7 mouse cellular contexts compared by ENCODE assay signal in genomic region chr9:58535447-58536134, GRCm38 (mm10). TPM values are rescaled to one million over a fixed set of nuclear protein-coding genes. Genes with fewer than 3 reads are reported as not detected.
A peak's percentile ranks its signal among the peaks of the same experiment; 100 is the strongest.
DNase-seq lines count a peak whose midpoint lies in the region; ATAC-seq and TF ChIP-seq lines count a peak whose summit lies in the region.

No protein-coding gene starts in this region.

- ATAC-seq in intestine, postnatal 0 days = no peak
- ATAC-seq in neural tube, embryonic 13.5 days (ENCODE audit: low read depth) = peak; percentile 62

- no peaks in the 10 kb centered on the region for H3K9me3 ChIP-seq in intestine, postnatal 0 days (ENCODE audit: control insufficient read depth)
- H3K9me3 ChIP-seq in neural tube, embryonic 13.5 days = no peaks in the 10 kb centered on the region

- H3K4me1 ChIP-seq in intestine, postnatal 0 days (replicated peaks; ENCODE audit: control insufficient read depth, insufficient read depth, low read length) = no peaks in the 10 kb centered on the region
- no peaks in the 10 kb centered on the region for H3K4me1 ChIP-seq in neural tube, embryonic 13.5 days (replicated peaks)

- TF ChIP-seq CTCF in intestine, postnatal 0 days (IDR thresholded peaks at IDR 0.05; ENCODE audit: low read depth) = peak; percentile 75

- no peak overlapping the region for H3K27ac ChIP-seq in intestine, postnatal 0 days (ENCODE audit: low read depth, low read length)
- H3K27ac ChIP-seq in neural tube, embryonic 13.5 days (replicated peaks) = no peak overlapping the region

- H3K4me3 ChIP-seq in intestine, postnatal 0 days (ENCODE audit: low read depth, low read length) = no peak overlapping the region
- no peak overlapping the region for H3K4me3 ChIP-seq in neural tube, embryonic 13.5 days

- H3K36me3 ChIP-seq in intestine, postnatal 0 days (ENCODE audit: control insufficient read depth, insufficient read depth) = no peaks in the 10 kb centered on the region
- H3K36me3 ChIP-seq in neural tube, embryonic 13.5 days = peaks cover 58% of the 10 kb centered on the region

- no peak overlapping the region for H3K9ac ChIP-seq in intestine, postnatal 0 days (ENCODE audit: low read depth, low read length)
- H3K9ac ChIP-seq in neural tube, embryonic 13.5 days = no peak overlapping the region

- no peak overlapping the region for H3K4me2 ChIP-seq in intestine, postnatal 0 days (replicated peaks; ENCODE audit: low read depth)
- no peak overlapping the region for H3K4me2 ChIP-seq in neural tube, embryonic 13.5 days

- peak; percentile 66 to 67 for DNase-seq in layer of hippocampus, postnatal 10 days (ENCODE audit: low spot score in 2 of 2)
- DNase-seq in layer of hippocampus, adult 9-11 months = no peak
- peak; percentile 46 for DNase-seq in NIH3T3 (ENCODE audit: low read depth)
- peak; percentile 43 for DNase-seq in embryo, embryonic 9.5 days (ENCODE audit: extremely low spot score)
- no peak for DNase-seq in adrenal gland, adult 8-10 months

- 81% methylated on average over 20 of the region's 20 CpGs for WGBS in intestine, postnatal 0 days
- WGBS in neural tube, embryonic 13.5 days = 76% methylated on average over 20 of the region's 20 CpGs

- no peaks in the 10 kb centered on the region for H3K27me3 ChIP-seq in intestine, postnatal 0 days (replicated peaks; ENCODE audit: control insufficient read depth, insufficient read depth, low read length)
- no peaks in the 10 kb centered on the region for H3K27me3 ChIP-seq in neural tube, embryonic 13.5 days

RNA-seq across cellular contexts. Expression of gene Cd276, which starts 19.6 kb away (rescaled TPM):
- 10 to 100 TPM; 15.7 to 16.6 TPM for total RNA-seq in layer of hippocampus, postnatal 10 days (2021)
- polyA plus RNA-seq in intestine, postnatal 0 days (2015; fragmentation: Nextera tagmentation; extraction: Ambion mirVana) = 5.6 and 6.2 TPM in 2 replicates
- 40.7 and 42.1 TPM in 2 replicates for polyA plus RNA-seq in neural tube, embryonic 13.5 days (2015; fragmentation: Nextera tagmentation; extraction: Ambion mirVana)
- 10 to 100 TPM; 10.2 to 13.1 (median 10.8) TPM for total RNA-seq in adrenal gland, adult 8-10 months (2022)

RNA-seq across cellular contexts. Expression of gene Nptn, which starts 46.4 kb away (rescaled TPM):
- total RNA-seq in layer of hippocampus, postnatal 10 days (2021) = 100 to 1,000 TPM; 625 to 664 TPM
- 145 and 153 TPM in 2 replicates for polyA plus RNA-seq in intestine, postnatal 0 days (2015; fragmentation: Nextera tagmentation; extraction: Ambion mirVana)
- 156 and 161 TPM in 2 replicates for polyA plus RNA-seq in neural tube, embryonic 13.5 days (2015; fragmentation: Nextera tagmentation; extraction: Ambion mirVana)
- 100 to 1,000 TPM; 139 to 182 (median 167) TPM for total RNA-seq in adrenal gland, adult 8-10 months (2022)

RNA-seq across cellular contexts. Expression of gene Insyn1, which starts 47.2 kb away (rescaled TPM):
- total RNA-seq in layer of hippocampus, postnatal 10 days (2021) = 100 to 1,000 TPM; 145 TPM
- polyA plus RNA-seq in intestine, postnatal 0 days (2015; fragmentation: Nextera tagmentation; extraction: Ambion mirVana) = 0.25 and 0.37 TPM in 2 replicates
- polyA plus RNA-seq in neural tube, embryonic 13.5 days (2015; fragmentation: Nextera tagmentation; extraction: Ambion mirVana) = 6.8 and 7.9 TPM in 2 replicates
- total RNA-seq in adrenal gland, adult 8-10 months (2022) = 10 to 100 TPM; 10.8 to 13.7 (median 12.4) TPM

Comparison
In these comparisons a context has a peak if more than half of its experiments do, and no peak if none do; other contexts are left out.
1. DNase-seq: peak in layer of hippocampus, postnatal 10 days (2 of 2), NIH3T3 (single experiment) and embryo, embryonic 9.5 days (single experiment); none in layer of hippocampus, adult 9-11 months (single experiment) and adrenal gland, adult 8-10 months (single experiment).
2. RNA of gene Insyn1, which starts 47.2 kb away (total RNA-seq): 145 TPM in layer of hippocampus, postnatal 10 days; 10.8 to 13.7 TPM in adrenal gland, adult 8-10 months; every median in the first group is over 4 times any median in the second.